Mouse (Mus musculus): ENCODE measurements around the gene Lrrc74b. TPM values are rescaled to one million over a fixed set of nuclear protein-coding genes. Genes with fewer than 3 reads are reported as not detected.
A peak's percentile ranks its signal among the peaks of the same experiment; 100 is the strongest.
"Not testable (repeated sequence)": the region's sequence is repeated elsewhere in the genome, so short reads cannot be mapped to it uniquely, and the experiment has no call there.

Lrrc74b gene
- polyA plus RNA-seq, 1 experiment from 2014 or later, result 0.89 TPM

DNA sequence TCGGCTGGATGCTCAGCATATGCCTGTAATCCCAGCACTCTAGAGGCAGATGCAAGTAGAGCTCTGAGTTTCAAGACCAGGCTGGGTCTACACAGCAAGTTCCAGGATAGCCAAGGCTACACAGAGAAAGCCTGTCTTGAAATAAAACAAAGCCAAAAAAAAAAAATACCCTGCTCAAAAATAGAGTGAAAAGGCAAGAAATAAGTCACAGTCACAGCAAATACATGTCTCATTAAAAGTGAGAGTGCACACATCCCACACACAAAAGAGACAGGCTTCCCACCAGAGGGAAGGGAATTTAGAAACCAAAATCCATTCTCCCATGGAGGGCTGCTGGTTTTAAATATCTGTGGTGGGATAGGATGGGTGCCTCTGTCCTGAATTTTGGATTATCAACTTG, 2.5 kb upstream of the Lrrc74b start:
- Histone ChIP-seq H3K36me3 (no peaks in the 10 kb centered on the region), H3K4me1 (peaks cover 14% of the 10 kb centered on the region), H3K9me3 (no peaks in the 10 kb centered on the region), H3K9ac (replicated peaks) (no peak overlapping the region), H3K4me3 (no peak overlapping the region), H3K4me2 (replicated peaks) (no peak overlapping the region), H3K27me3 (no peaks in the 10 kb centered on the region; the same call in 1 of the 2 replicates), H3K27ac (replicated peaks) (no peak overlapping the region)
- WGBS, result 9% methylated on average over 1 of the region's 1 CpGs
- no peak for ATAC-seq (replicated peaks)

DNA sequence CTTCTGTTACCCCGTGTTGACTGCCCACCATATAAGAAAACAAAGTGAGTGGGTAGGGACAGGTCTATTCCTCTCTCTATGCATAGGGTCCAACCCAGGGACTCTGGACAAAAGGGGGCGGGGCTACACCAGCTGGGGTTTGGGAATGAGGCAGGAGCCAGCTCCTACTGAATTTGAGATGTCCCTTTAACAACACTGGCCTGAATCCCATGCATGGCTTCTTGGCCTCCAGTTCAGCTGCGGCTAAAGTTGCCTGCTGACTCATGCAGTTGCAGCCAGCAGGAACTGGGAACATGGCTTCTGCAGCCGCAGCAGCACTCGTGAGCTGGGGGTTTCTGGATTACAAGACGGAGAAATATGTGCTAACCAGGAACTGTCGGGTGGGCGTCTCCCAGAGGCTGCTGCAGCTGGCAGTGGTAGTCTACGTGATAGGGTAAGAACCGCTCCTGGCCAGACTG, 733 bp upstream of the Lrrc74b start, which contains the start of gene P2rx6:
TSS of gene P2rx6 (plus strand) at position 135 of the 458 bp plus-strand sequence.
- Histone ChIP-seq H3K9me3 (no peaks in the 10 kb centered on the region), H3K9ac (replicated peaks) (no peak within 1 kb of the TSS)
- 3% methylated on average over 10 of the region's 10 CpGs for WGBS

DNA sequence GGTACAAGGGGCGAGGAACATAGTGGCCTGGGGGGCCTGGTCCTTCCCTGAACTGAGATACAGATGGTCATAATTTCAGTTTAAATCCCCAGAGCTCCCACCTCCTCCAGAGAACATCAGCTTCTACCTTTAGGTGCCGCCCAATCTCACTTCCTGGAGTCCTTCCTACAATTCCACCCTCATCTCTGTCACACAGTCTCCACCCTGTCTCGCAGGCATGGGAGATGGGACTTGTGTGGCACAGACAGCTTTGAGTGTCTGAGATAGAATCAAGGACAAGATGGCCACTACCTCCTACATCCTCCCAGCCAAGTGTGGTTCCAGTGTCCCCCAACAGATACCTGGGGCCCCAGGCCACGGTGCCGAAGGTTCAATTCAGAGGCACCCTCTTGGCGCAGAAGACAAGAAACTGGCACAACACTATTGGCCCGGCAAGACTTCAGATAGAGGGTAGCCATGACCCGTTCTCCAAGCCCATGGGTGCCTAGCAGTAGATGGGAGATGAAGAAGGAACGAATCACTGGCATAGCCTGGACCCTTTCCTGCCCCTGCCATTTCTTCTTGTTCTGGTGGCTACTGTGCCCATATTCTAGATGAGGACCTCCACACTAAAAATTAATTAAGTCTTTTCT, 1.5 kb downstream of the Lrrc74b start:
- 66% methylated on average over 9 of the region's 9 CpGs for WGBS
- H3K9me3 ChIP-seq, result no peaks in the 10 kb centered on the region
- H3K36me3 ChIP-seq, result no peaks in the 10 kb centered on the region
- H3K4me1 ChIP-seq, result peaks cover 27% of the 10 kb centered on the region
- no peak overlapping the region for H3K9ac ChIP-seq (replicated peaks)
- no peak overlapping the region for H3K27ac ChIP-seq (replicated peaks)
- no peak for ATAC-seq (replicated peaks)
- no peak overlapping the region for H3K4me3 ChIP-seq
- no peak overlapping the region for H3K4me2 ChIP-seq (replicated peaks)
- no peaks in the 10 kb centered on the region; the same call in 1 of the 2 replicates for H3K27me3 ChIP-seq

More for the DNA sequence above, 733 bp upstream of the Lrrc74b start, which contains the start of gene P2rx6:
- peaks cover 20% of the 10 kb centered on the region for H3K4me1 ChIP-seq
- no peaks in the 10 kb centered on the region for H3K36me3 ChIP-seq
- ATAC-seq (replicated peaks), result peak; percentile 44
- H3K27me3 ChIP-seq, result no peaks in the 10 kb centered on the region; the same call in 1 of the 2 replicates
- peak within 1 kb of the TSS; percentile 33 for H3K4me2 ChIP-seq (replicated peaks)
- H3K27ac ChIP-seq (replicated peaks), result peak within 1 kb of the TSS; percentile 6
- peak within 1 kb of the TSS; percentile 14 for H3K4me3 ChIP-seq

DNA sequence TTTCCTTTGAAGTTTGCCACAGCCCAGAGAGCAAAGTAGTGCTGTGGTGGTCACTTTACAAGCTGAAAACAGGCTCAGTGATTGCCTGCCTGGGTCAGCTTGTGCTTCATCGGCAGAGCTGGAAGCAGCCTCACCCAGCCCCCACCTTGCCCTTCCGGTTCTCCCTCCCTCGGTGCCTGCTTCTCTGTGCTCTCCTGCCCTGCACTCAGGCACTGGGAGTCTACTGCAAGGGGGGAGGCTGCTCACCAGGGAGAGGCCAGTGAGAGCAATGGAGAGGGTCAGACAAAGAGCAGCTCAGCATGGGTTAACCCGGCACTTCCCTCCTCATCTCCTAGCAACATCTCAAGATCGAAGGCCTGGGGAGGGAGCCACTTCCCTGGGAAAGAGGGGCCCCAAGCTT, 2.2 kb downstream of the Lrrc74b start:
- WGBS, result 1% methylated on average over 5 of the region's 5 CpGs
- Histone ChIP-seq H3K36me3 (no peaks in the 10 kb centered on the region), H3K27ac (replicated peaks) (no peak overlapping the region), H3K4me2 (replicated peaks) (no peak overlapping the region), H3K4me3 (no peak overlapping the region), H3K27me3 (no peaks in the 10 kb centered on the region; the same call in 1 of the 2 replicates), H3K4me1 (peaks cover 34% of the 10 kb centered on the region), H3K9me3 (no peaks in the 10 kb centered on the region), H3K9ac (replicated peaks) (no peak overlapping the region)
- no peak for ATAC-seq (replicated peaks)

DNA sequence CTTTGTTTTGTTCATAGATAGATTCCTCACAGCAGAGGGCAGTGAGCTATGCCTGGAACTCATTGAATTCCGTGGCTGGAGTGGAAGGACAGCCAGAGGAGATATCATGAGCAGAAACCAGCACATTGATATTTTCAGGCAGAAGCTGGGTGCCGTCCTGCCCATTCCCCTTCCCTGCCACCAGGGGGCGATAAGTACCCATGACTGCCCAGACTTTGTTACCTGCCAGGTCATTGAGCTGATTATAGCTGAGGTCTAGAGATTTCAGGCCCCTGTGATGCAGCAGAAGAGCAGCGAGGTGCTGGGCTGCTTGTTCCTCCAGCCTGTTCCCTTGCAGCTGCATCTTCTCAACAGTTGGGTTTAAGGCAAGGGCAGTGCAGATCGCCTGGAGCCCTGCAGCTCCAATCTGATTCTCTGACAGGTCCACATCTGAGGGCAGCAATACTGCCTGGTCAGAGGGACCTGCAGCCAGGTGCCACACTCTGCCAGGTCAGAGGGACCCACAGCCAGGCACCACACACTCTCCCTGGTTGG, 3.0 kb downstream of the Lrrc74b start:
- H3K9ac ChIP-seq (replicated peaks), result no peak overlapping the region
- no peaks in the 10 kb centered on the region; the same call in 1 of the 2 replicates for H3K27me3 ChIP-seq
- 0% methylated on average over 5 of the region's 5 CpGs for WGBS
- H3K27ac ChIP-seq (replicated peaks), result no peak overlapping the region
- H3K4me1 ChIP-seq, result peaks cover 34% of the 10 kb centered on the region
- H3K4me3 ChIP-seq, result no peak overlapping the region
- peak; percentile 15; the same call in 1 of the 2 replicates for ATAC-seq (replicated peaks)
- no peaks in the 10 kb centered on the region for H3K36me3 ChIP-seq
- H3K4me2 ChIP-seq (replicated peaks), result no peak overlapping the region
- H3K9me3 ChIP-seq, result no peaks in the 10 kb centered on the region

DNA sequence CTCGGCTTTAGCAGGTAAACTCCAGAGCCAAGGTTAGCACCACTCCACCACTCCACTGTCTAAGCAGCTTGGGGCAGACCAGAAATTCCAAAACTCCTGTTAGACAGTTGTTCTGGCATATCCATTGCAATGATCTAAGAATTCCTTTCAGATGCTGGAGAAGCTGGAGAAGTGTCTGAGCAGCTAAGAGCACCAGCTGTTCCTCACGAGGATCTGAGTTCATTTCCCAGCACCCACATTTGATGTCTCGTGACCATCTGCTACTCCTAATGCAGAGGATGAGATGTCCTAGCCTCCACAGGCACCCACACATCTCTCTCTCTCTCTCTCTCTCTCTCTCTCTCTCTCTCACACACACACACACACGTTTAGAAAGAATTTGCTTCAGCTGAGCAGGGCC, 4.1 kb downstream of the Lrrc74b start:
- Histone ChIP-seq H3K9me3 (no peaks in the 10 kb centered on the region), H3K4me2 (replicated peaks) (no peak overlapping the region), H3K27ac (replicated peaks) (no peak overlapping the region), H3K4me1 (peaks cover 31% of the 10 kb centered on the region), H3K4me3 (no peak overlapping the region), H3K9ac (replicated peaks) (no peak overlapping the region), H3K36me3 (no peaks in the 10 kb centered on the region), H3K27me3 (no peaks in the 10 kb centered on the region; the same call in 1 of the 2 replicates)
- WGBS, result 68% methylated on average over 4 of the region's 4 CpGs
- ATAC-seq (replicated peaks), result no peak

DNA sequence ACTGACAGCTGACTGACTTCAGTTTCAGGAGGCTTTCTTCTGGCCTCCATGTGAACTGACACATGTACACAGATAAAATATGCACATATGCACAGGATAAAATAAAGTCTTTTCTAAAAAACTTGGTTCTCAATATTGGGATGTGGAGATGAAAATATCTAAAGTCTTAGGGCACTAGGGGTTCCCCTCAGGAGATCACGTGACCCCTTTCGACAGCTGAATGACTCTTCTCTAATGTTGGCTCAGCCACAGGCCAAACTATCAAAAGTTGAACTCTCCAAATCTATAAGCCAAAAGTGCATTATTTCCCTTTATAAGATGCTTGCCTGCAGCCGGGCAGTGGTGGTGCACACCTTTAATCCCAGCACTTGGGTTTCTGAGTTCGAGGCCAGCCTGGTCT, 4.9 kb downstream of the Lrrc74b start:
- Histone ChIP-seq H3K27ac (replicated peaks) (no peak overlapping the region), H3K9ac (replicated peaks) (no peak overlapping the region)
- WGBS, result 84% methylated on average over 4 of the region's 4 CpGs

DNA sequence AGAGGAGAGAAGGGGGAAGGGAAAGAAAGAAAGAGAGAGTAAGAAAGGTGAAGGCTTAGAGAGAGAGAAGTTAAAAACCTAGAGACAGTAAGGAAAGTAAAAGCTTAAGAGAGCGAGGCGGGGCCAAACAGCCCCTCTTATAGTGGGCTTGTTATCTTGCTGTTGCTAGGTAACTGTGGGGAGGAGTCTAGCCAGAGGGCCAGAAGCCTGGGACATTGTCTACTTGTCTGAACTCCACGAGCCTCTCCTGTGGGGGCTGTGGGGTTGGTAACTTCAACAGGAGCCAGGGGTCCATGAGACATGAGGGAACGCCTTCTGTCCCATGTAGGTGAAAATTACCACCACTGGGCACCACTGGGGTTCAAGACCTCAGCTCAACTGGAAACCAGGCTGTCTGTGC, 6.3 kb downstream of the Lrrc74b start:
- H3K9ac ChIP-seq (replicated peaks), result not testable (repeated sequence)
- H3K4me2 ChIP-seq (replicated peaks), result peak overlapping the region; percentile 35; the same call in 1 of the 2 replicates

More for the DNA sequence above, 4.9 kb downstream of the Lrrc74b start:
- Histone ChIP-seq H3K27me3 (no peaks in the 10 kb centered on the region; the same call in 1 of the 2 replicates), H3K4me2 (replicated peaks) (no peak overlapping the region), H3K4me3 (no peak overlapping the region), H3K36me3 (no peaks in the 10 kb centered on the region), H3K9me3 (no peaks in the 10 kb centered on the region), H3K4me1 (peaks cover 30% of the 10 kb centered on the region)
- ATAC-seq (replicated peaks), result no peak

DNA sequence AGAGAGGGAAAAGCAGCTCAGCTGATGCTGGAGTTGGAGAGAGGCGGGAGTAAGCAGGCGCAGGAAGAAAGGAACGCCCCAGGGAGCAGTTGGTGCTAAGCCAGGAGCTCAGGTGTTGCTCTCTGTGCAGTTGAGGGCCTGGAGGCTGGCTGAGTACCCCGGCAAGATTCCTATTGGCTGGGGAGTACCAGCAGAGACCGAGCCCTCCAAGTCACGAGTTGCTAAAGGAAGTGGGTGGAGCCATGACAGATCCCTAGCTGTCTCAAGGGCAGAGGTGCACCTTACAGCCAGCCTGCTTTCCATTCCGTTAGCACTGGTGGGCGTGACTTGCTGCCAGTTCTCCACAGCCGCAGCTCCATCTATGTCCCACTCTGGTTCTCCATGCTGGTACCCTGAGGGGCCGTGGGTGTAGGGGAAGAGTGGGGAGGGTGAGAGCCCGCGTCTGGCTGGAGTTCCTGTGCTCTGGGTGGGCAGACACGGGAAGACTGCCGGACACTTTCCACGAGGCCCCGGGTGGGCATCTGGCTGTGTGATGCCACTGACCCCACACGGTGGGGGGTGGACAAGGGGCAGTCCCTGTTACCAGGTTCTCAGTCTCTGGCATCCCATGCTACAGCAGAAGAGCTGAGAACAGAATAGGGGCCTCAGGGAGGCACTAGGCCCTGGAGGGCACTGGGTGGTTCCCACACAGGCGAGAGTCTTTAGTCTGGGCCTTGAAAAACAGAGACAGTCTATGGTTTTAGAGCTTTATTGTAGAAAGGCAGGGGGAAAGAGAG, 6.9 kb downstream of the Lrrc74b start:
- no peaks in the 10 kb centered on the region for H3K36me3 ChIP-seq
- no peaks in the 10 kb centered on the region for H3K9me3 ChIP-seq
- ATAC-seq (replicated peaks), result peak; percentile 80
- peaks cover 24% of the 10 kb centered on the region for H3K4me1 ChIP-seq
- H3K4me3 ChIP-seq, result peak overlapping the region; percentile 11
- WGBS, result 5% methylated on average over 18 of the region's 18 CpGs
- H3K27me3 ChIP-seq, result no peaks in the 10 kb centered on the region
- no peak overlapping the region for H3K27ac ChIP-seq (replicated peaks)
- H3K9ac ChIP-seq (replicated peaks), result no peak overlapping the region; the same call in 1 of the 2 replicates
- H3K4me2 ChIP-seq (replicated peaks), result peak overlapping the region; percentile 35

More for the DNA sequence above, 6.3 kb downstream of the Lrrc74b start:
- H3K4me1 ChIP-seq, result peaks cover 24% of the 10 kb centered on the region
- H3K4me3 ChIP-seq; ATAC-seq (replicated peaks); H3K36me3 ChIP-seq; H3K27me3 ChIP-seq; H3K27ac ChIP-seq (replicated peaks); H3K9me3 ChIP-seq: not testable (repeated sequence)
- 9% methylated on average over 4 of the region's 4 CpGs for WGBS

DNA sequence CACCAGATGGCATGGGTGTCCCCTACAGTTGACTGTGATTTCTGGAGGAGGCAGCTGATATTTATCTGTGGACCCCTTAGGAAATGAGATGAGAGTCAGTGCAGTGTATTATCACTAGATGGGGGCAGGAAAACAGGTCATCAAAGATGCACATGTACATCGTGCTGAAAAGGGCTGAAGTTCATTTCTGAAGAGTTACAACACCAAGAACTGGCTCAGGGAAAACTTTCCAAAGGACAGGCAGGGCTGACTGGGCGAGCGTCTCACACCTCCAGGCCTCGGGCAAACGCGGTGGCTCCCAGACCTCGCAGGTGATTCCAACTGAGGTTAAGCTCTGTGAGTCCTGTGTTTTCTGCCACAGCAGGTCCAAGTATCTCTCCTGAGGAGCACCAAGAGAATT, 8.2 kb downstream of the Lrrc74b start:
- no peak overlapping the region for H3K9ac ChIP-seq (replicated peaks)
- ATAC-seq (replicated peaks), result no peak
- 86% methylated on average over 7 of the region's 7 CpGs for WGBS

DNA sequence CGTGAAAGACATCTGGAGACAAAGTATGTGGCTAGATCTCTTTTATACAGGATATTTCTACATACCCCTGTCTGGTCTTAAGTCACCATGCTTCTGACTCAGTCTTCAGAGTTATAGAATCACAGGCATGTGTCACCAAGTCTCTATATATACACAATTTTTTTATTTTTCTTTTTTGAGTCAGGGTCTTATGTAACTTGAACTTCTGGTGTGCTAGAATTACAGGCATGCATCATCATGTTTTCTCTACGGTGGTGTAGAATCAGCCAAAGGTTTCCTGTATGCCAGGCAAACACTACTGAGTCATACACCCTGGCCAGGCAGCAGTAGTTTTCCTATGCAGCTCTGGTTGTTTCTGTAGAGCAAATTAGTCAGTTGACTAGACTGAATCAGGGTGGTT, 18.4 kb downstream of the Lrrc74b start:
- no peak overlapping the region for H3K4me2 ChIP-seq (replicated peaks)
- WGBS, result 88% methylated on average over 2 of the region's 2 CpGs
- H3K4me1 ChIP-seq, result no peaks in the 10 kb centered on the region
- no peak overlapping the region for H3K27ac ChIP-seq (replicated peaks)
- no peak overlapping the region for H3K4me3 ChIP-seq
- no peak overlapping the region for H3K9ac ChIP-seq (replicated peaks)
- H3K27me3 ChIP-seq, result 0 out of 2 replicates have a peak, but pooled peaks cover 3% of the 10 kb centered on the region
- no peak for ATAC-seq (replicated peaks)
- H3K9me3 ChIP-seq, result no peaks in the 10 kb centered on the region
- H3K36me3 ChIP-seq, result no peaks in the 10 kb centered on the region

More for the DNA sequence above, 8.2 kb downstream of the Lrrc74b start:
- Histone ChIP-seq H3K4me2 (replicated peaks) (no peak overlapping the region), H3K4me1 (peaks cover 14% of the 10 kb centered on the region), H3K36me3 (no peaks in the 10 kb centered on the region), H3K4me3 (no peak overlapping the region), H3K27me3 (no peaks in the 10 kb centered on the region), H3K27ac (replicated peaks) (no peak overlapping the region), H3K9me3 (no peaks in the 10 kb centered on the region)

DNA sequence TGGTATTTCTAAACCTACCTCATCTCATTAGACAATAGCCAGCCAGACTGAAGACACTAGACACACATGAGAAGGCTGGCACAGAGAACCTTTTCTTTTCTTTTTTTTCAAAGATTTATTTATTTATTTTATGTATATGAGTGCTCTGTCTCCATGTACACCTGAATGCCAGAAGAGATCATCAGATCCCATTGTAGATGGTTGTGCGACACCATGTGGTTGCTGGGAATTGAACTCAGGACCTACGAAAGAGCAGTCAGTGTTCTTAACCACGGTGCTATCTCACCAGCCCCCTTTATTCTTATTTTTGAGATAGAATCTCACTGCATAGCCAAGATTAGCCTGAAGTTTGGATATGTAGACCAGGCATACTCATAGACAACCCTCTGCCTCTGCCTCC, 24.5 kb downstream of the Lrrc74b start:
- Histone ChIP-seq H3K36me3 (no peaks in the 10 kb centered on the region), H3K9ac (replicated peaks) (no peak overlapping the region), H3K4me3 (no peak overlapping the region), H3K27ac (replicated peaks) (no peak overlapping the region), H3K4me2 (replicated peaks) (no peak overlapping the region), H3K27me3 (no peaks in the 10 kb centered on the region), H3K9me3 (no peaks in the 10 kb centered on the region), H3K4me1 (peaks cover 6% of the 10 kb centered on the region)
- ATAC-seq (replicated peaks), result no peak
- 95% methylated on average over 3 of the region's 3 CpGs for WGBS
